Mouse (Mus musculus): ENCODE data around the gene Phrf1. TPM values are rescaled to one million over a fixed set of nuclear protein-coding genes. Genes with fewer than 3 reads are reported as not detected.

Gene Phrf1
- polyA plus RNA-seq, 1 experiment from 2014 or later, result 43.5 TPM

DNA sequence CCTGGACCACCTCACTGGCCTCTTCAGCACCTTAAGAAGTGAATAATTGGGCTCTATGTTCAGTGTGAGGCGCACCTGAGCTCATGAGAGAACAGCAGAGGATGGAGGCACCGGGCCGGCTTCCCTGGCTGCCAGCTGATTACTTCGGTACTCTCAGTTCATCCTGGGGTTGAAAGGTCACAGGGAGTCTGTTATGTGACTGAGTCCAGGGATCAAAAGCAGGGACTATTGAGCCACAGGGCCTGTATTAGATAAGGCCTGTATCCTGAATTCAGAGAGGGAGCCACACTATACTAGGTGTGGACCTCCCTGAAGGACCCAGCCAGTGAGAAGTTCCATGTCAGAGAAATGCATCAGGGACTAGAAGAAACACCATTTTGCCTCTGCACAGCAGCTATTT lies 76.0 kb downstream of the Phrf1 start:
- WGBS, result 88% methylated on average over 4 of the region's 4 CpGs
- Histone ChIP-seq H3K9me3 (replicated peaks; ENCODE audit: control insufficient read depth, low read length) (no peaks in the 10 kb centered on the region), H3K4me1 (ENCODE audit: control insufficient read depth, insufficient read depth, low read length) (no peaks in the 10 kb centered on the region), H3K27me3 (ENCODE audit: control insufficient read depth, insufficient read depth, low read length) (no peaks in the 10 kb centered on the region), H3K9ac (ENCODE audit: low read length) (no peak overlapping the region), H3K36me3 (ENCODE audit: control insufficient read depth, insufficient read depth) (peaks cover 54% of the 10 kb centered on the region), H3K4me2 (ENCODE audit: low read depth, low read length) (no peak overlapping the region), H3K4me3 (ENCODE audit: low read length) (no peak overlapping the region), H3K27ac (ENCODE audit: low read length) (no peak overlapping the region)
- no peak for ATAC-seq (replicated peaks; ENCODE audit: extremely low read depth, insufficient read depth, low FRiP score)

MicroRNA genes within 50 kb of the gene (microRNA counts, 519-probe panel; counts per million panel counts)
- 3,372 counts per million, percentile 87 among the panel's probes with 10 or more counts for microRNA mmu-miR-210

Small RNAs within 50 kb of the gene (microRNA-seq; reads per million reads assigned to microRNA genes)
- 990 reads per million, percentile 79 among the genes with 10 or more reads in this experiment for gene Mir210

Other genes starting within 250 kb of the Phrf1 start
- gene Ifitm3, start 218.0 kb upstream of the Phrf1 start, polyA plus RNA-seq (2015; fragmentation: Nextera tagmentation; extraction: Ambion mirVana), result 157 and 218 TPM in 2 replicates
- gene Ifitm6, start 210.9 kb upstream of the Phrf1 start, polyA plus RNA-seq (2015; fragmentation: Nextera tagmentation; extraction: Ambion mirVana), result 1.0 and 1.3 TPM in 2 replicates
- gene Gm17387, start 199.7 kb upstream of the Phrf1 start, polyA plus RNA-seq (2015; fragmentation: Nextera tagmentation; extraction: Ambion mirVana), result not detected in 2 replicates
- gene B4galnt4, start 167.7 kb upstream of the Phrf1 start, polyA plus RNA-seq (2015; fragmentation: Nextera tagmentation; extraction: Ambion mirVana), result 0.54 and 0.97 TPM in 2 replicates
- 4.1 and 5.2 TPM in 2 replicates for gene Pkp3, start 150.6 kb upstream of the Phrf1 start, polyA plus RNA-seq (2015; fragmentation: Nextera tagmentation; extraction: Ambion mirVana)
- gene Sigirr, start 128.2 kb upstream of the Phrf1 start, polyA plus RNA-seq (2015; fragmentation: Nextera tagmentation; extraction: Ambion mirVana), result 7.4 and 8.5 TPM in 2 replicates
- 0.49 and 1.00 TPM in 2 replicates for gene Ano9, start 111.0 kb upstream of the Phrf1 start, polyA plus RNA-seq (2015; fragmentation: Nextera tagmentation; extraction: Ambion mirVana)
- gene Ptdss2, start 106.4 kb upstream of the Phrf1 start, polyA plus RNA-seq (2015; fragmentation: Nextera tagmentation; extraction: Ambion mirVana), result 56.1 and 63.9 TPM in 2 replicates
- gene Rnh1, start 55.9 kb upstream of the Phrf1 start, polyA plus RNA-seq (2015; fragmentation: Nextera tagmentation; extraction: Ambion mirVana), result 96.9 and 111 TPM in 2 replicates
- gene Hras, start 34.8 kb upstream of the Phrf1 start, polyA plus RNA-seq (2015; fragmentation: Nextera tagmentation; extraction: Ambion mirVana), result 59.5 and 92.1 TPM in 2 replicates
- gene Lrrc56, start 34.6 kb upstream of the Phrf1 start, polyA plus RNA-seq (2015; fragmentation: Nextera tagmentation; extraction: Ambion mirVana), result 3.0 and 4.1 TPM in 2 replicates
- gene Lmntd2, start 14.7 kb upstream of the Phrf1 start, polyA plus RNA-seq (2015; fragmentation: Nextera tagmentation; extraction: Ambion mirVana), result 0.54 and 0.76 TPM in 2 replicates
- 16.1 and 17.2 TPM in 2 replicates for gene Rassf7, start 12.9 kb upstream of the Phrf1 start, polyA plus RNA-seq (2015; fragmentation: Nextera tagmentation; extraction: Ambion mirVana)
- gene Irf7, start 37.7 kb downstream of the Phrf1 start, polyA plus RNA-seq (2015; fragmentation: Nextera tagmentation; extraction: Ambion mirVana), result 4.7 and 9.1 TPM in 2 replicates
- 1.6 TPM in 1 of 2 replicates, not detected in the other for gene Cdhr5, start 48.0 kb downstream of the Phrf1 start, polyA plus RNA-seq (2015; fragmentation: Nextera tagmentation; extraction: Ambion mirVana)
- gene Sct, start 50.3 kb downstream of the Phrf1 start, polyA plus RNA-seq (2015; fragmentation: Nextera tagmentation; extraction: Ambion mirVana), result 2.1 and 2.8 TPM in 2 replicates
- 0.05 and 0.13 TPM in 2 replicates for gene Drd4, start 63.2 kb downstream of the Phrf1 start, polyA plus RNA-seq (2015; fragmentation: Nextera tagmentation; extraction: Ambion mirVana)
- gene Deaf1, start 98.9 kb downstream of the Phrf1 start, polyA plus RNA-seq (2015; fragmentation: Nextera tagmentation; extraction: Ambion mirVana), result 37.6 and 37.7 TPM in 2 replicates
- 32.2 and 32.5 TPM in 2 replicates for gene Tmem80, start 99.0 kb downstream of the Phrf1 start, polyA plus RNA-seq (2015; fragmentation: Nextera tagmentation; extraction: Ambion mirVana)
- gene Eps8l2, start 110.1 kb downstream of the Phrf1 start, polyA plus RNA-seq (2015; fragmentation: Nextera tagmentation; extraction: Ambion mirVana), result 2.6 and 3.9 TPM in 2 replicates
- gene Taldo1, start 163.4 kb downstream of the Phrf1 start, polyA plus RNA-seq (2015; fragmentation: Nextera tagmentation; extraction: Ambion mirVana), result 227 and 257 TPM in 2 replicates
- 26.6 and 28.0 TPM in 2 replicates for gene Gatd1, start 185.4 kb downstream of the Phrf1 start, polyA plus RNA-seq (2015; fragmentation: Nextera tagmentation; extraction: Ambion mirVana)
- gene Cend1, start 200.7 kb downstream of the Phrf1 start, polyA plus RNA-seq (2015; fragmentation: Nextera tagmentation; extraction: Ambion mirVana), result 5.2 and 5.9 TPM in 2 replicates
- gene Slc25a22, start 209.1 kb downstream of the Phrf1 start, polyA plus RNA-seq (2015; fragmentation: Nextera tagmentation; extraction: Ambion mirVana), result 17.8 and 19.7 TPM in 2 replicates
- 9.0 and 9.7 TPM in 2 replicates for gene Pidd1, start 215.2 kb downstream of the Phrf1 start, polyA plus RNA-seq (2015; fragmentation: Nextera tagmentation; extraction: Ambion mirVana)
- 704 and 720 TPM in 2 replicates for gene Rplp2, start 218.6 kb downstream of the Phrf1 start, polyA plus RNA-seq (2015; fragmentation: Nextera tagmentation; extraction: Ambion mirVana)
- 73.1 and 78.0 TPM in 2 replicates for gene Pnpla2, start 226.4 kb downstream of the Phrf1 start, polyA plus RNA-seq (2015; fragmentation: Nextera tagmentation; extraction: Ambion mirVana)
- gene Cracr2b, start 232.3 kb downstream of the Phrf1 start, polyA plus RNA-seq (2015; fragmentation: Nextera tagmentation; extraction: Ambion mirVana), result 24.2 and 26.1 TPM in 2 replicates
- 42.2 and 44.0 TPM in 2 replicates for gene Cd151, start 238.6 kb downstream of the Phrf1 start, polyA plus RNA-seq (2015; fragmentation: Nextera tagmentation; extraction: Ambion mirVana)
- 56.7 and 61.5 TPM in 2 replicates for gene Polr2l, start 246.3 kb downstream of the Phrf1 start, polyA plus RNA-seq (2015; fragmentation: Nextera tagmentation; extraction: Ambion mirVana)
- 61.0 and 61.5 TPM in 2 replicates for gene Tspan4, start 246.5 kb downstream of the Phrf1 start, polyA plus RNA-seq (2015; fragmentation: Nextera tagmentation; extraction: Ambion mirVana)

All from heart, embryonic 16.5 days (tissue).